Mouse (Mus musculus): ENCODE data around the gene Syngap1. TPM values are rescaled to one million over a fixed set of nuclear protein-coding genes. Genes with fewer than 3 reads are reported as not detected.

Gene Syngap1
- polyA plus RNA-seq, 1 experiment, result 32.8 TPM

DNA sequence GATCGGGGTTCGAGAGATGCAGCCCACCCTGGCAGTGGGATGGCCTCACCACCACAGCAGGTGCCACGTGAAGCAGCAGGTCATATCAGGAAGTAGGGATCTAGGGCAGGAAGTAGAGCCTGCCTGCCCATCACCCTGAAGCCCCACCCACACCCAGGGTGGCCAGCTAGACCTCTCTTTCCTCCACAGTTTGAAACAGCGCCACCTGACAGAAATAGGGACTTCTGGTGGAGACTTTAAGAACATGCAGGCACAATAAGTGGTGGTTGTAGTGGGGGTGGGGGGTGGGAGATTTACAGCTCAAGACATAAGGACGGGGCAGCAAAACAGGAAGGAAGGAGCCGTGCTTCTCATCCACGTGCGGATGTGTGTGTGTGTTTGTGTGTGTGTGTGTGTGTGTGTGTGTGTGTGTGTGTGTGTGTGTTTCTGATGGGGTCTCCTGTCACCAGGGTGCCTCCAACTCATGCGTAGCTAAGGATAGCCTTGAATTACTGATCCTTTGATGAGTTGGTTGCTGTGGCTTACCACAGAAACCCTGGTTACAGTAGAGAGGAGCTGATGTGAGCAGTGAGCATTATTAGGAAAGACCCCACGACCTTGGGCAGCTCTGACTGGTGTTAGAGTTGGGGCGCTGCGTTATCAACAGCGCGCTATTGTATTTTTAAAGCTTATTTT, 71.1 kb downstream of the Syngap1 start:
- no peaks in the 10 kb centered on the region for H3K4me1 ChIP-seq (ENCODE audit: control insufficient read depth, insufficient read depth, low read length)
- DNase-seq, result no peak
- 46% methylated on average over 14 of the region's 14 CpGs for WGBS
- TF ChIP-seq CTCF (IDR thresholded peaks at IDR 0.05; ENCODE audit: insufficient read depth, low read length), result no peak
- no peak for TF ChIP-seq POLR2A (IDR thresholded peaks at IDR 0.05; ENCODE audit: borderline replicate concordance, extremely low read depth, low read depth, low read length)
- H3K4me3 ChIP-seq (replicated peaks; ENCODE audit: extremely low read depth, low read depth, low read length), result no peak overlapping the region

- Histone ChIP-seq H3K4me3 (replicated peaks; ENCODE audit: extremely low read depth, low read depth, low read length) (no peak overlapping the region), H3K4me1 (ENCODE audit: control insufficient read depth, insufficient read depth, low read length) (no peaks in the 10 kb centered on the region)
- WGBS, result 25% methylated on average over 6 of the region's 6 CpGs
- DNase-seq, result no peak
- TF ChIP-seq POLR2A (IDR thresholded peaks at IDR 0.05; ENCODE audit: borderline replicate concordance, extremely low read depth, low read depth, low read length) (no peak), CTCF (IDR thresholded peaks at IDR 0.05; ENCODE audit: insufficient read depth, low read length) (no peak)
Observed at GRCm38 (mm10) chr17:27012909-27013308, 71.9 kb downstream of the Syngap1 start.

DNA sequence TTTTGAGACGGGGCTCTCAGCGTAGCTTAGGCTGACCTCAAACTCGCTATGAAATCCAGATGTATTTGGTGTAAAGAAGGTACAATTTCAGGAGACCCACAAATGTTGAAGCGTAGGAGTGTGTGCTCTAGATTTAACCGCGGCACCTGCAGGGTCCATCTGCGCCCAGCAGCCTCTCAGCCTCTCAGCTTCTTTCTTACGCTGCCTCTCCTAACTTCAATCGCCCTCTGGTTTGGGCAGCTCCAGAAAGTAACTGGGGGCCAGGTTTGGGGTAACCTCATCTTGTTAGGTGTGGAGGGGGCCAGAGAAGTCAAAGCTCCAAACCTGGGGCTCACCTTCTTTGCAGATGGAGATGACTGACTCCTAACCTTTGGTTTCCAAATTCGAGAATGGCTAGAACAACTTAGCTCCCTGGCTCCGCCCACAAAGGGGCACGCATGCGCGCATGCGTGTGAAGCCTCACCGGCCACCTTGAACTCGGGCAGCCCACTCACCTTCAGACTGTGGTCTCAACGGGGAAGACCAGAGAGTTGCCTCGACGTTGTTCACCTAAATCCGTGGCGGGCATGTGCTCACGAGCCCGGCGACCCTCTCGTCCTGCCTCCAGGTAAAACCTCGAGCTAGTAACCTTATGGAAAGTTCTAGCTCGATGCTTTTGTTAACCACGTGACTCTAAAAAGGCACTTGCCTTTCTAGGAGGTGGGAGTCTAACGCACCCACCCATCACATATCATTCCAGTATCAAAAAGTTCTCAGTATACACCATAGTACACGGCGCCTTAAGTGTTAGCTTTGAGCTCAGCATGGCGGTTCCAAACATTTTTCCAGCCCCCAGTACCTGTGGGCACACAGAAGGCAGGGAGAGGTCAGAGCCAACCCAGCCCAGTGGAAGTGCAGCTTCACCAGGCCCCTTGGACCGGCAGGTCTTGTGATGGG, 76.8 kb downstream of the Syngap1 start:
- DNase-seq, result peak; percentile 86
- Histone ChIP-seq H3K4me3 (replicated peaks; ENCODE audit: extremely low read depth, low read depth, low read length) (peak overlapping the region; percentile 71), H3K4me1 (ENCODE audit: control insufficient read depth, insufficient read depth, low read length) (peaks cover 3% of the 10 kb centered on the region; the same call in 1 of the 2 replicates)
- TF ChIP-seq POLR2A (IDR thresholded peaks at IDR 0.05; ENCODE audit: borderline replicate concordance, extremely low read depth, low read depth, low read length) (no peak), CTCF (IDR thresholded peaks at IDR 0.05; ENCODE audit: insufficient read depth, low read length) (no peak)
- 8% methylated on average over 34 of the region's 34 CpGs for WGBS

GRCm38 (mm10) chr17:27018555-27019196, 77.6 kb downstream of the Syngap1 start:
- DNase-seq, result no peak
- TF ChIP-seq POLR2A (IDR thresholded peaks at IDR 0.05; ENCODE audit: borderline replicate concordance, extremely low read depth, low read depth, low read length) (no peak), CTCF (IDR thresholded peaks at IDR 0.05; ENCODE audit: insufficient read depth, low read length) (no peak)
- Histone ChIP-seq H3K4me3 (replicated peaks; ENCODE audit: extremely low read depth, low read depth, low read length) (no peak overlapping the region), H3K4me1 (ENCODE audit: control insufficient read depth, insufficient read depth, low read length) (peaks cover 3% of the 10 kb centered on the region; the same call in 1 of the 2 replicates)
- 37% methylated on average over 12 of the region's 12 CpGs for WGBS

GRCm38 (mm10) chr17:27021076-27021475, 80.0 kb downstream of the Syngap1 start:
- Histone ChIP-seq H3K4me3 (replicated peaks; ENCODE audit: extremely low read depth, low read depth, low read length) (no peak overlapping the region), H3K4me1 (ENCODE audit: control insufficient read depth, insufficient read depth, low read length) (peaks cover 3% of the 10 kb centered on the region; the same call in 1 of the 2 replicates)
- TF ChIP-seq POLR2A (IDR thresholded peaks at IDR 0.05; ENCODE audit: borderline replicate concordance, extremely low read depth, low read depth, low read length), result no peak
- no peak for TF ChIP-seq CTCF (IDR thresholded peaks at IDR 0.05; ENCODE audit: insufficient read depth, low read length)
- 88% methylated on average over 14 of the region's 14 CpGs for WGBS
- DNase-seq, result no peak

DNA sequence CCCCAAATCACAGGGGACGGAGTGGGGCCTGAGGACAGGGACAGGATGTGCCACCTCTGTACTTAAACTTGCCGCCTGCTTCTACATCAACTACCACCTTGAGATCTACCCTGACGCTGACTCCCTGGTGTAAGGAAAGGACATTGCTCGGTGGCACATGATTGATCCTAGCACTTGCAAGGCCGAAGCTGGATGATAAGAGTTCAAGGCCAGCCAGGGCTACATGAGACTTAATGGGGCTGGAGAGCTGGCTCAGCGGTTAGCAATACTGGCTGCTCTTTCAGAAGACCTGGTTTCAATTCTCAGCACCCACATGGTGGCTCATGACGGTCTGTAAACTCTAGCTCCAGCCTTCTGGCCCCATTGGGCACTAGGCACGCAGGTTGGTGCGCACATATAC, 80.7 kb downstream of the Syngap1 start:
- no peak for DNase-seq
- Histone ChIP-seq H3K4me1 (ENCODE audit: control insufficient read depth, insufficient read depth, low read length) (peaks cover 3% of the 10 kb centered on the region; the same call in 1 of the 2 replicates), H3K4me3 (replicated peaks; ENCODE audit: extremely low read depth, low read depth, low read length) (no peak overlapping the region)
- 89% methylated on average over 9 of the region's 9 CpGs for WGBS
- TF ChIP-seq POLR2A (IDR thresholded peaks at IDR 0.05; ENCODE audit: borderline replicate concordance, extremely low read depth, low read depth, low read length), result no peak
- no peak for TF ChIP-seq CTCF (IDR thresholded peaks at IDR 0.05; ENCODE audit: insufficient read depth, low read length)

Other genes starting within 250 kb of the Syngap1 start
- 5.7 and 10.5 TPM in 2 replicates for gene Crebrf, start 225.6 kb upstream of the Syngap1 start, polyA plus RNA-seq (2012; rRNA removed)
- gene Bnip1, start 160.2 kb upstream of the Syngap1 start, polyA plus RNA-seq (2012; rRNA removed), result 12.3 and 17.1 TPM in 2 replicates
- gene Nkx2-5, start 96.2 kb upstream of the Syngap1 start, polyA plus RNA-seq (2012; rRNA removed), result 1.8 and 2.4 TPM in 2 replicates
- 1.5 and 1.8 TPM in 2 replicates for gene Kifc5b, start 24.2 kb upstream of the Syngap1 start, polyA plus RNA-seq (2012; rRNA removed)
- gene Phf1, start 8.2 kb upstream of the Syngap1 start, polyA plus RNA-seq (2012; rRNA removed), result 101 and 114 TPM in 2 replicates
- gene Cuta, start 1.7 kb upstream of the Syngap1 start, polyA plus RNA-seq (2012; rRNA removed), result 129 and 145 TPM in 2 replicates
- gene Zbtb9, start 31.9 kb downstream of the Syngap1 start, polyA plus RNA-seq (2012; rRNA removed), result 14.1 and 14.5 TPM in 2 replicates
- 48.2 and 55.8 TPM in 2 replicates for gene Bak1, start 87.8 kb downstream of the Syngap1 start, polyA plus RNA-seq (2012; rRNA removed)
- 22.0 and 22.5 TPM in 2 replicates for gene Itpr3, start 116.1 kb downstream of the Syngap1 start, polyA plus RNA-seq (2012; rRNA removed)
- 80.0 and 91.5 TPM in 2 replicates for gene Uqcc2, start 192.7 kb downstream of the Syngap1 start, polyA plus RNA-seq (2012; rRNA removed)
- gene Ip6k3, start 226.5 kb downstream of the Syngap1 start, polyA plus RNA-seq (2012; rRNA removed), result 3.3 and 3.6 TPM in 2 replicates